Mouse (Mus musculus): Measurements from ENCODE around the gene Evx2.

Gene Evx2

DNA sequence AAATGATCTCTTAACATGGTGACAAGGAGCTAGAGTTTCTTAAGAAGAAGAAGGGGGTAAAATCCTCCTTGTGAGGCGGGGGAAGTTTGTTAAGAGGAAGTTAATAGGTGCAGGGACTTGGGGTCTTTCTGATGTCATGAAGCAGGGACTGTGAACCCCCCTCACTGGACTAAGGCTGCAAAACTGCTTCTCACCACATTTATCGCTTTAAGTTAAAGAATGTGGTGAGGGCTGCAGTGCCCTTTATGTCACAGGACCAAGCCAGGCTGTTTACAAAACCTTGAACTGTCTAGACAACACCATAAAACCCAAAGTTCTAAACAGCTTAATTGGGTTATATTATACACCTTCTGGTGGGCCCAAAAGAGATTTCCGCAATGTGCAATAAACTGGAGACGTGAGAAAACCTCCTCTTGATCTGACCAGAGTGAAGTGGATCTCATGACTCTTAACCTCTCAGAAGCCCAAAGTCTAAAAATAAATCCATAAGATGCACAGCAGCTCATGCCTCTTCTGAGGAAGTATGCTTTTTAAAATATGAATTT is 25.8 kb upstream of the Evx2 start:
- in situ Hi-C loops (cut with MboI; ENCODE audit: unreplicated experiment in 2 of 2), result loop anchor here (25.0 kb wide), 2 partner anchors 1077 to 1277 kb away; no protein-coding TSS in a partner anchor

DNA sequence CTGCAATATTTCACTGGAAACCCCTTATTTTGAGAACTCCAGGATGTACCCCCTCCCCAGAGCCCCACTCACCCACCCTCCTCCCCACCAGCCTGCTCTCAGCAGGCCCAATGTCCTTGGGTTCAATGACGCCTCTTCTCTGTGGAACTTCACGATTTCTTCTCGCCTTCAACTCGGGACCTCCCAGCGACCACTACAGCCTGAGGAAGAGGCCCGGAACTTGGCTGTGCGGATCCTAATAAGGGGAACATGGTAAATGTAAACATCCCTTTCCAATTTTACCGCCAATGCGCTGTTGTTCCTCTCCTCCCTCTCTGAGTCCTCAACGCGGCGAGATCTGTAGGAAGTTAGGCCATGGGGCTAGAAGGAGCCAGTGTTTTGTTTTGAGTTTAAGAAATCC is 24.7 kb upstream of the Evx2 start:
- in situ Hi-C loops (cut with MboI; ENCODE audit: unreplicated experiment in 2 of 2), result loop anchor here (25.0 kb wide), 2 partner anchors 1078 to 1278 kb away; no protein-coding TSS in a partner anchor

DNA sequence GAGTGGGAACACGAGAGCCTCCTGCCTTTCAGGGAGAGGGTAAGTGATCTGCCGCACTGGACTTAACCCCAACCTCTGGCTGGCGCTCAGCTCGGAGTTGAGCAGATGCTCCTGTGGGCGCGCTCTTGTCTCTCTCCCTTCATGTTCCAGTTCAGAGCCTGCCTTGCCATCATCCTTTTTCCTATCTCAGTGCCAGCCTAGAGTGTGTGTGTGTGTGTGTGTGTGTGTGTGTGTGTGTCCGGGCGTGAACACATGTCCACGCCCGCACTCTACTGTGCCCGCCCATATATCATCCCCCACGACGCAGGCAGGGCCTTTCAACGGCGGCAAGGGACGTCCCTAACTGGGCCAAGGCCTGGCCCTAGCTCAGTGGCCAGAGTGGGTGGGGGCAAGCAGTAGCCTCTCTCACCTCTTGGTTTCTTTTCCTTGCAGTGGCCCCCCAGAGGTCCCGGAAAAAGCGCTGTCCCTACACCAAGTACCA is 24.2 kb upstream of the Evx2 start:
- in situ Hi-C loops (cut with MboI; ENCODE audit: unreplicated experiment in 2 of 2), result loop anchor here (25.0 kb wide), 2 partner anchors 1079 to 1279 kb away; no protein-coding TSS in a partner anchor

DNA sequence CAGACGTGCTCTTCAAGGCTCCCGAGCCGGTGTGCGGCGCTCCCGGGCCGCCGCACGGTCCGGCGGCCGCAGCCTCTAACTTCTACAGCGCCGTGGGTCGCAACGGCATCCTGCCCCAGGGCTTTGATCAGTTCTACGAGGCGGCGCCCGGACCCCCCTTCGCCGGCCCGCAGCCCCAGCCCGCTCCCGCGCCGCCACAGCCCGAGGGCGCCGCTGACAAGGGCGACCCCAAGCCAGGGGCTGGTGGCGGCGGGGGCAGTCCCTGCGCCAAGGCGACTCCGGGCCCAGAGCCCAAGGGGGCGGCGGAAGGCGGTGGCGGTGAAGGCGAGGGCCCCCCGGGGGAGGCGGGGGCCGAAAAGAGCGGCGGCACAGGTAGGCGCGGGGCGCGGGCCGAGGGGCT is 23.4 kb upstream of the Evx2 start:
- in situ Hi-C loops (cut with MboI; ENCODE audit: unreplicated experiment in 2 of 2), result loop anchor here (25.0 kb wide), 2 partner anchors 1080 to 1280 kb away; no protein-coding TSS in a partner anchor

DNA sequence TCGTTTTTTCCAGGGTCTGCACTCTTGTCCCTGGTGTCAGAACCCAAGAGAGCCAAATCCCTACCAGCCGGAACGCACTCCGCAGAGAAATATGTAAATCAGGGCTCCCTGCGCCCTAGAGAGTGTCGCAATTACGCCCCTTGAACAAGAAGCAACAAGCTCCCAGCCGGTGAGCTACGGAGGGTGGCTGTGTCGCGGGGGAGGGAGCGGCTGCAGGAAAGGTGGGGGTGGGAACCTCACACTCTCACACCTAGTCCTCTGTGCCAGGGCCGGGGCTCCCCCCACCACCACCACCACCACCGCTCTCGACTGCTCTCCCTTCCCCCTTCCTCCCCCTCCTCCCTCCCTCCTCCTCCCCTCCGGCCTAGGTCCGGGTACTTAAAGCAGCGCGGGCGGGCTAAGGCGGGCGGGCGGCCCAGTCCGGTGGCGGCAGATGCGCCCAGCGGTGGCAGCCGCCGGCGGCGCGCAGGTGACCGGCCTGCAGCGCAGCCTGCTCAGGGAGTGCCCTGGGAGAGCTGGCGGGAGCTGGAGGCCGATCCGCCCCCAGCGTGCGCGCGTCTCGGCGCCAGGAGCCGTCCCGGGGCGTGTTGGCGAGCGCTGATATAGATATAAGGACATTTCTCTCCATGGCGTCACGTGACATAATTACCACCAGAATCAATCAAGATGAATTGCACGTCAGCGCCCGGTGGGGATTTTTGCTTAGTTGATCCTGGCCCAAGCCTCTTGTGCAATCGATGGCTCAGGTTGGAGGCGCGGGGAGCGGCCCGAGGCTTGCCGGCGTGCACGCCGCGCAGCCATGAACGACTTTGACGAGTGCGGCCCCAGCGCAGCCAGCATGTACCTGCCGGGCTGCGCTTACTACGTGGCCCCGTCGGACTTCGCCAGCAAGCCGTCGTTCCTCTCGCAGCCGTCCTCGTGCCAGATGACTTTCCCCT is 22.5 kb upstream of the Evx2 start:
- in situ Hi-C loops (cut with MboI; ENCODE audit: unreplicated experiment in 2 of 2), result loop anchor here (25.0 kb wide), 2 partner anchors 1080 to 1280 kb away; no protein-coding TSS in a partner anchor

DNA sequence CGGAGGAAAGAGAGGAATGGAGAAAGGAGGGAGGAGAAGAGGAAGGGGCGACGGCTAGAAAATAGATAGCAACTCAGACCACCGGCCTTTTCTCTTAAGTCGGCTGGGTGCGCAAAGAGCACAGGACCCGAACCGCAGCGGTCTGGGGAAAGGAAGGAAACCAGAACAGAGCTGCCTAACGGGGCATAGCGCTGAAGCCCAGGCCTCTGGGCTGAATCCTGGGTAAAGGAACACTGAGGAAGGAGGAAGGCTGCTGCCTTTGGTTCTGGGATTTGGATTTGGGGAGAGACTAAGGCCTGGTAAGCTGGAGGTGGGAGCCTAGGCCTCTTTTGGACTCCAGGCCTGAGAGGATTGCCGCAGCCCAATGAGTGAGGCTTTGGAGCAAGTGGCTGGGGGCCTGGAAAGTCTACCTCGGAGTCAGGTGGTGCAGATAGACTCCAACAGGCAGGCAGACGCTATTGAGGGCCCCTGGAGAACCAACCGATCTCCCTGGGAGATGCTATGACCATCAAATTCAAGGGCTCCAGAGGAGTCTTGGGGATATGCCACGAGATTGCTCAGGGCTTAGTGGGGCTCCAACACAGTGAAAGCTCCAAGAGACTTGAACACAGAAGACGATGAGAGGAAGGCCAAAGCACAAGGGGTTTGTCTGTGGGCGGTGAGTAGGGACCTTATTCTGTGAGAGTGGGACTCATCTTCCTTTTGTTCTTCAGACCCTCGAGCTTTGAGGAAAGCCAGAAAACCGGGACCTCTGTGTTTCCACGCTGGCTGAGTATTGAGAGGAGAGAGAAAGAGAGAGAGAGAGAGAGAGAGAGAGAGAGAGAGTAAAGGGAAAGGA is 21.4 kb upstream of the Evx2 start:
- in situ Hi-C loops (cut with MboI; ENCODE audit: unreplicated experiment in 2 of 2), result loop anchor here (25.0 kb wide), 2 partner anchors 1082 to 1282 kb away; no protein-coding TSS in a partner anchor

DNA sequence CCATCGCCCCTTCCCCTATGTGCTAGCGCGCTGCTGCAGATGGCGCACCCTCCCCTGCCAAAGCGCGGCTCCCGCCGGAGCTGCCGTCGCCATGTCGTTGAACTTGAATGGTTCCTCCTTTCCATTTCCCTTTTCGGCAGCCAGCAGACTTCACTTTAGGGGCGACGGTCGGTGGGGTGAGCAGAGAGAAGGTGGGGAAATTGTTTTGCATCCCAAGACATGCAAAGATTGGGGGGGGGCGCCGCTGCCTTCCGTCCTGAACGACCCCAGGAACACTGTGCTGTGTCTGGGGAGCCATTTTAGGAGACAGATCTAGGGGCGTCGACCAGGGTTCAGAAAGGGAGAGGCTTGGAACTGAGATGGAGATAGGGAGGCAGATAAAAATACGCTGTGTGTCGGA is 20.6 kb upstream of the Evx2 start:
- in situ Hi-C loops (cut with MboI; ENCODE audit: unreplicated experiment in 2 of 2), result loop anchor here (5.0 to 25.0 kb wide), 3 partner anchors 1082 to 1282 kb away; partner anchors contain the start of gene Chrna1 (in 1 of the 2)

DNA sequence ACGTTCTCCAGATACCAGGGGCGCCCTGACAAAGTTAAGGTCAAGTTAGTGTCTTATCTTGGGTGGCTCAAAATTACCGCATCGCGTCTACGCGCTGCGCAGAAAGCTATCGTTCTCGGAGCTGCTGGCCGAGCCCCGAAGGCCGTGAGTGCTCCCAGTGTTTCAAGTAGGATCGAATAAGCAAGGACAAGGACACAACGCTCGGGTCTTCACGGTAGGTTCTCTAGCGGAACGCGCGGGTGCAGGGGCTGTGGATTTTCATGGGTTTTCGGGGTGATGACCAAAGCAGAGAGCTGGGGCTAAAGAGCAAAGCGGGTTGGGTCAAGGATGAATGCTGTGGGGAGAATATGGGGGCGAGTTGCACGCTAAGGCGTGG is 20.2 kb upstream of the Evx2 start:
- in situ Hi-C loops (cut with MboI; ENCODE audit: unreplicated experiment in 2 of 2), result loop anchor here (5.0 to 25.0 kb wide), 3 partner anchors 1083 to 1283 kb away; partner anchors contain the start of gene Chrna1 (in 1 of the 2)

DNA sequence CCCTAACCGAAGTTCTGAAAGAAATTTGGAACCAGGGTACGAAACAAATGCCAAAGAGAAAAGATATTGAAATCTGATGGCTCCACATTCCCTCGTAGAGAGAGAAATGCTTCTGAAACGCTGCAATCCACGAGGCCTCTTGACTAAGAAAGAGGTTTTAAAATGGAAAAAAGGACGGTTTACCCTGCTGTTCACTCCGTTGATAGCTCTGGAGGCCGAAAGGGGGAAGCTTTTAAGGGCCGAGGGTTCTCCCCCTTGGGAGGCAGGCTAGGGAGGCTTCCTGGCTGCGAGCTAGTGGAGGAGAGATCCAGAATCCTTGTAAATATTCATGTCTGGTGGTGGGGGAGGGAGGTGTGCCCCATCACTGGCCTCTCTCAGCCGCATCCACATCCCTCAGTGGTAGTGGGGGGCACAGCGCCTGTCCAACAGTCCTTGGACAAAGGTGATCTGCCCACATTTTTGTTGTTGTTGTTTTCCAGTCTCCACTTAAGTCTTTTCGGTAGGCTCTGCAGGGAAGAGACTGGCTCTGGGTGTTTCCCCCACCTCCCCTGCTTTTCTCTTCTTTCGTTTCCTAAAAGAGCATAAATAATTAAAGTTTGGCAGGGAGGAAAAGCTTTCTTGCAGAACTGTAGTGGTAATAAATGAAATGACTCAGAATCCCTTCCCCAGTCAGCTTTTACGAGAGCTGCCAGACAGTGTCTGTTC is 19.7 kb upstream of the Evx2 start, which contains the start of gene Hoxd11:
TSS of gene Hoxd11 (plus strand) at position 667 of the 705 bp plus-strand sequence.
- in situ Hi-C loops (cut with MboI; ENCODE audit: unreplicated experiment in 2 of 2), result loop anchor here (5.0 to 25.0 kb wide), 3 partner anchors 1083 to 1283 kb away; partner anchors contain the start of gene Chrna1 (in 1 of the 2)

DNA sequence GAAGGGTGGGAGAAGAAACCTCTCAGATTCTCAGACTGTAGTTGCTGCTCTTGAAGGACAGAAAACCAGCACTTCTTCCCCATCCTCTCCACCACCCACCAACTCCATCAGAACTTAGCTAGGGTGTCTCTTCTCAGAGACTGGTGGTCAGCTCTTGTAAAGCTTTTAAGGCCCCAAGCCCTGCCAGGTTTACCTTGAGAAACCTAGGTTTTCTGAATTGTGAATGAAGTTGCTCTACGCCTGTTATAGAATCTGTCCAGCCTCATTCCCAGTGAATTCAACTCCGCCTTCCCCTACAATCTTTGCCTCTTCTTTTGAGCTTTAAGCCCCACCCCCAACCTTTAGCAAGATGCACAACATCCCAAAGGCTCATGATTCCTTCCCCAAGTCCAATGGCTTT is 17.7 kb upstream of the Evx2 start:
- in situ Hi-C loops (cut with MboI; ENCODE audit: unreplicated experiment in 2 of 2), result loop anchor here (5.0 to 25.0 kb wide), 3 partner anchors 1085 to 1285 kb away; partner anchors contain the start of gene Chrna1 (in 1 of the 2)

DNA sequence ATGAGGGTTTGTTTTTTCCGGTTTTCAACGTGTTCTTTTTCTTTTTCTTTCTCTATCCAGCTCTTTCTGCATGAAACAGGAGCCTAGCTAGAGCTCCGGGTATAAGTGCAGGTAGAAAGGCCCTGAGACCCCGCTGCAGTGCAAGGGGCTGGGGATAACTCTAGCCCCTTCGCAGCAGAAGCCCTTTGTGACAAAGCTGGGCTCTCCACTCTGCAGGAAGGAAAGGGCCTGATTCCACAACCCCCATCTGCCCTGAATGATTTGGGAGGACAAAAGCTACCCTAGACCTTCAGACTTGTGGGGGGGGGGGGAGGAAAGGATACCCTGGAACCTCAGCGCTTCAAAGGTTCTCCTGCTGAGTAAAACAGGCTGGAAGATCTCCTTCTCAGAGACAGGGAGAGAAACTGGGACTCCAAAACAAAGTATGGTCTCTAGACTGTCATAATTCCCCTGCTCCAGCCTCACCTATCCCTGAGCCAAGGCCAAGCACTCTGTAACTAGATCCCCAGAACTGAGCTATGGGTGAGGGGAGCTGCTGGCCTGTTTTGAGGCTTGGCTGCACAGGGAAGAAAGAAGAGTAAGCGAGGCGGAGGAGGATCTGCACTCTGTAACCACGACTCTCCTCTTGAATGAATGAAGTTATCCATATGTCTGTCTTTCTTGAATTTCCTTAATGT is 17.2 kb upstream of the Evx2 start:
- in situ Hi-C loops (cut with MboI; ENCODE audit: unreplicated experiment in 2 of 2), result loop anchor here (5.0 to 25.0 kb wide), 3 partner anchors 1086 to 1286 kb away; partner anchors contain the start of gene Chrna1 (in 1 of the 2)

DNA sequence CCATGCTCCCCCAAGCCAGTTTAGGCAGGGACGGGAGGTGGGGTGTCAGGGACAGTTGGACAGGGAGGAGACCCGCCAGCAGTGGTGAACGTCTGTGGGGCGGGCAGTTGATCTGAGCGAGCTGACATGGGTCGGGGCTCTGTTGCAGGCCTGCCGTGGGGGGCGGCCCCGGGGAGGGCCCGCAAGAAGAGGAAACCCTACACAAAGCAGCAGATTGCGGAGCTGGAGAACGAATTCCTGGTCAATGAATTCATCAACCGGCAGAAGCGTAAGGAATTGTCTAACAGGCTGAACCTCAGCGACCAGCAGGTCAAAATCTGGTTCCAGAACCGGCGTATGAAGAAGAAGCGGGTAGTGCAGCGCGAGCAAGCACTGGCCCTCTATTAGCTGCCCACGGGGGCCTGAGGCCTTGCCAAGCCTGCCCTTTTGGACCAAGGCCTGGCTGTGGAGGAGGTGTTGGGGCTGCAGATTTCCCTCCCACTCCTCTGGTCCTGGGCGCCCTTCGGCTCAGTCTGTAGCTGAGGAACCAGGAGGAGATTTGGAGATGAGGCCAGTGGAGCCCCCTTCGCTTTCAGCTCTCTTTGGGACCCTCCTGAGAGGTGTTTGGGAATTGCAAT is 16.4 kb upstream of the Evx2 start:
- in situ Hi-C loops (cut with MboI; ENCODE audit: unreplicated experiment in 2 of 2), result loop anchor here (5.0 to 25.0 kb wide), 3 partner anchors 1087 to 1287 kb away; partner anchors contain the start of gene Chrna1 (in 1 of the 2)

DNA sequence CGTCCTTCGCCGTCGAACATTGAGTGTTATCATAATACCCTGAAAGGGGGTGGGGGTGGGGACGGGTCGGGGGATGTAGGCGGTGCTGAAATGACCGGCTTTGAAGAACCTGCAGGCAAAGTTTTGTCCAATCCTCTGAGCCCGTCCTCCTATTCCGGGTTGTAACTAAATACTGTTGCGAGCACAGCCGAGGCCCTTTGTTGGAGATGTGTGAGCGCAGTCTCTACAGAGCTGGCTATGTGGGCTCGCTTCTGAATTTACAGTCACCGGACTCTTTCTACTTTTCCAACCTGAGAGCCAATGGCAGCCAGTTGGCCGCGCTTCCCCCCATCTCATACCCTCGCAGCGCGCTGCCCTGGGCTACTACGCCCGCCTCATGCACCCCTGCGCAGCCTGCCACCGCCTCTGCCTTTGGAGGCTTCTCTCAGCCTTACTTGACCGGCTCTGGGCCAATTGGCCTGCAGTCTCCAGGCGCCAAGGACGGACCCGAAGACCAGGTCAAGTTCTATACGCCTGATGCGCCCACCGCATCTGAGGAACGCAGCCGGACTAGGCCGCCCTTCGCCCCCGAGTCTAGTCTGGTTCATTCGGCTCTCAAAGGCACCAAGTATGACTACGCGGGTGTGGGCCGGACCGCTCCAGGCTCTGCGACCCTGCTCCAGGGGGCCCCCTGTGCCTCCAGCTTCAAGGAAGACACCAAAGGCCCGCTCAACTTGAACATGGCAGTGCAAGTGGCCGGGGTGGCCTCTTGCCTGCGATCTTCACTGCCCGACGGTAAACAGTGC is 15.7 kb upstream of the Evx2 start, which contains the start of gene Hoxd12:
TSS of gene Hoxd12 (plus strand) at position 133 of the 785 bp plus-strand sequence.
- in situ Hi-C loops (cut with MboI; ENCODE audit: unreplicated experiment in 2 of 2), result loop anchor here (5.0 to 25.0 kb wide), 5 partner anchors 713 to 1388 kb away; partner anchors contain the start of gene Chrna1 (in 1 of the 2)

DNA sequence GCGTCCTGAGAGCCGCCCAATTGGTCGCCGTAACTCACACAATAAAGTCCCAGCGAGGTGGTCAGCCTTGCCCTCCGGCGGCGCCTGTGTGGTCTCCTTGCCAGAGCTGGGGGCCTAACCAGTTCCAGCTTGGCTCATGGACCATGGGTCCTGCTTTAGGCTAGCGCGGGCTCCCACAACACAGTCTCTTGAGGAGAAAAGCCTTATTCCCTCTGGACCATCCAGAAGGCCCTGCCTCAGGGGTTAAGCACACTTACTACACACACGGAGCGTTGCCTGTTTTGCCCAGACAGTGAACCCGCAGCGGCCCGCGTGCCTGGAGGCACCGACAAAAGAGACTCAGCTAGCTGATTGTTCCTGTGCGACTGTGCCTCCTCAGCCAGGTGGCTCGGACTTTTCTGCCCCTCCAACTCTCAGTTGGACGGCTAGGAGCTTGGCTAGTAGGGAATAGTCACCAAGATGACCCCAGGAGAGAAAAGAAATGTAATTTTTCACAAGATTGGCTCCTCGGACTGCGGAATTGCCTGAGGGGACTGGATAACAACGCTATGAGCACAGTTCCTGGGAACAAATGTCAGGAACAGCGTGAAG is 14.6 kb upstream of the Evx2 start:
- in situ Hi-C loops (cut with MboI; ENCODE audit: unreplicated experiment in 2 of 2), result loop anchor here (5.0 to 25.0 kb wide), 2 partner anchors 712 to 1387 kb away; no protein-coding TSS in a partner anchor

DNA sequence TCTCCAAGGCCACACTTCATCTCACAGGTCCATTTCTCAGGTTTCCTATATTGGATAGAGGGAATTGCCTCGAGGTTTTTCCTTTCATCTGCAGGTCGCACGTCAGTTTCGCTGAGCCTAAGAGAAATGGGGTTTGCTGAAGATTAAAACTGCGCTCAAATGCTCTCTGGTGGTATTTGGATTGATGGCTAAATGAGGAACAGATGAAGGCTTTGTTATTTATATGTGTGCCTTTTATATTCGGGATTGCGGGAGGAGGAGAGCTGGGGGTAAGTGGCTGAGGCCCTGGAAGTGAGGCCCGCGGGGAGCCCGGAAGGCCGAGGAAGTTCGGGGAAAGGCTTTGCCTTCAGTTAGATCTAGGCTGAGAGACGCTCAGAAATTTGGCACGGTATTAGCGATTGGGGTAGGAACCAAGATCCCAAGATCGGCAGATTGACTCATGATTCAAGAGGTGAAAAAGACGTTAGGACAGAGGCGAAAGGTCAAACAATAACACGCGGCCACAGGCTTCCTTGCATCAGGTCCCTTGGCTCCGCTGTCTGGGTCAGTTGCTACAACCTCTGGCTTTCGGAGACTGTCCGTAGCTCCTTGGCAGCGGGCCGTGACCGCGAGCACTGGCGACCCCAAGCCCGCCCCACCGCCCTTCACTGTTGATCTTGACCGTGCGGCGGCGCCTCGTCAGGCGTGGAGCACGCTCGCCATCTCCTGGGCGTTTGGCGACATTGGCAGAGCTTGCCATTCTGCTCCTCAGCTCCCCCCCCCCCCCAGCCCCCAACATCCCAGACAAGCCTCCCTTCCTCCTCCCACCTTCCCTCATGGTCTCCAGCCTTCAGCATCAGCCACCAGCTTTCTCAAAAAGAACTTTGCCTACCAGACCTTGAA is 13.4 kb upstream of the Evx2 start:
- in situ Hi-C loops (cut with MboI; ENCODE audit: unreplicated experiment in 2 of 2), result loop anchor here (5.0 to 25.0 kb wide), 2 partner anchors 710 to 1385 kb away; no protein-coding TSS in a partner anchor

DNA sequence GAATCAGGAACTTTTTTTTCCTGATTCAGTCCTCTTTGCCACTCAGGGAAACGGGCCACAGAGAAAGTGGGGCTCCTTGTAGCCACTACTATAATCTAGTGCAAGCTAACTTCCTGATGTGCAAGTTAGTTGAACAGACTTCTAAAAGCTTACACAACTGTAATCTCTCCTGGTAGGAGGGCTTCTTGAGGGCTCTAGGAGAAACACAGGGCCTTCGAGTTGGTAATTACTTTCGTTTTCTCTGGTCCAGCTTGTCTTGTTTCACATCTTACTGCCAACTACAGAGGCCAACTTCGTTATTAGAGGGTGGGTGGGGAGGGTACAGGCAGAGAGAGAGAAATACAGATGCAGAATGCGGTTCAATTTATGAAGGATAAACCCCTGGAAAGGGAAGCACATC is 12.5 kb upstream of the Evx2 start:
- in situ Hi-C loops (cut with MboI; ENCODE audit: unreplicated experiment in 2 of 2), result loop anchor here (5.0 to 25.0 kb wide), 2 partner anchors 710 to 1385 kb away; no protein-coding TSS in a partner anchor
